Mouse (Mus musculus) E14TG2a.4 (cell line): ENCODE results near the gene Cux2.

Source experiments
- H3K27me3 ChIP-seq: 2 replicates; pipeline ENCODE4 v1.6.1; 2014; ENCODE audit warnings: low read length, control low read depth; ENCODE audit not compliant: insufficient read depth
- H3K36me3 ChIP-seq: 2 replicates; pipeline ENCODE4 v1.6.1; 2014; ENCODE audit warnings: low read length, control low read depth; ENCODE audit not compliant: insufficient read depth
- H3K4me1 ChIP-seq: replicated peaks from 2 replicates; pipeline ENCODE4 v1.6.1; 2014; ENCODE audit warnings: low read depth, low read length, control low read depth
- H3K4me3 ChIP-seq: replicated peaks from 2 replicates; pipeline ENCODE4 v1.5.1; 2014; ENCODE audit warnings: mild to moderate bottlenecking, low read length
- H3K9me3 ChIP-seq: 2 replicates; pipeline ENCODE4 v1.6.1; 2014; ENCODE audit warnings: low read length, control low read depth
- CTCF ChIP-seq: conservative IDR thresholded peaks from 2 replicates; pipeline ENCODE4 v1.5.1; 2014; ENCODE audit warnings: low read length
- NANOG ChIP-seq: IDR thresholded peaks from 2 replicates; pipeline ENCODE4 v1.6.1; 2014; ENCODE audit warnings: borderline replicate concordance, low read length, mixed read lengths
- POU5F1 ChIP-seq: IDR thresholded peaks from 2 replicates; pipeline ENCODE4 v1.6.1; 2014; ENCODE audit warnings: low read length, borderline replicate concordance

Cux2 gene

GRCm38 (mm10) chr5:121902809-121903745, 146.8 kb downstream of the Cux2 start:
- Histone ChIP-seq H3K4me3 (no peak overlapping the region), H3K27me3 (0 out of 2 replicates have a peak, but pooled peaks cover 6% of the 10 kb centered on the region), H3K36me3 (no peaks in the 10 kb centered on the region), H3K4me1 (peaks cover 23% of the 10 kb centered on the region), H3K9me3 (no peaks in the 10 kb centered on the region)
- TF ChIP-seq CTCF = no peak

GRCm38 (mm10) chr5:121895117-121895756, 154.7 kb downstream of the Cux2 start:
- H3K4me1 ChIP-seq = peaks cover 53% of the 10 kb centered on the region
- H3K27me3 ChIP-seq = peaks cover 27% of the 10 kb centered on the region
- H3K9me3 ChIP-seq = no peaks in the 10 kb centered on the region
- TF ChIP-seq POU5F1 (no peak), CTCF (no peak), NANOG (no peak)
- no peaks in the 10 kb centered on the region for H3K36me3 ChIP-seq
- 0 out of 2 replicates have a peak overlapping the region, but pooled peaks have one; percentile 26 for H3K4me3 ChIP-seq

GRCm38 (mm10) chr5:121894647-121895046, 155.3 kb downstream of the Cux2 start:
- H3K4me3 ChIP-seq = 0 out of 2 replicates have a peak overlapping the region, but pooled peaks have one; percentile 26

GRCm38 (mm10) chr5:121893581-121893980, 156.3 kb downstream of the Cux2 start:
- Histone ChIP-seq H3K27me3 (peaks cover 21% of the 10 kb centered on the region), H3K36me3 (no peaks in the 10 kb centered on the region), H3K4me1 (peaks cover 69% of the 10 kb centered on the region), H3K9me3 (no peaks in the 10 kb centered on the region), H3K4me3 (no peak overlapping the region)
- TF ChIP-seq CTCF = peak; percentile 51
- no peak for TF ChIP-seq POU5F1

More at GRCm38 (mm10) chr5:121894647-121895046, 155.3 kb downstream of the Cux2 start:
- Histone ChIP-seq H3K36me3 (no peaks in the 10 kb centered on the region), H3K9me3 (no peaks in the 10 kb centered on the region), H3K27me3 (peaks cover 27% of the 10 kb centered on the region), H3K4me1 (peaks cover 59% of the 10 kb centered on the region)
- no peak for TF ChIP-seq POU5F1
- TF ChIP-seq NANOG = no peak
- no peak for TF ChIP-seq CTCF

- H3K4me3 ChIP-seq = peak overlapping the region; percentile 49
- H3K36me3 ChIP-seq = no peaks in the 10 kb centered on the region
- TF ChIP-seq NANOG = no peak
- no peak for TF ChIP-seq POU5F1
- TF ChIP-seq CTCF = no peak
- H3K9me3 ChIP-seq = peaks cover 5% of the 10 kb centered on the region; the same call in 1 of the 2 replicates
- H3K4me1 ChIP-seq = peaks cover 69% of the 10 kb centered on the region
- H3K27me3 ChIP-seq = peaks cover 19% of the 10 kb centered on the region
Measured at GRCm38 (mm10) chr5:121892281-121892680, 157.6 kb downstream of the Cux2 start.

GRCm38 (mm10) chr5:121890925-121891324, 159.0 kb downstream of the Cux2 start:
- peaks cover 13% of the 10 kb centered on the region for H3K27me3 ChIP-seq
- peaks cover 5% of the 10 kb centered on the region; the same call in 1 of the 2 replicates for H3K9me3 ChIP-seq
- H3K4me3 ChIP-seq = 0 out of 2 replicates have a peak overlapping the region, but pooled peaks have one; percentile 0
- TF ChIP-seq NANOG = no peak
- TF ChIP-seq CTCF = no peak
- TF ChIP-seq POU5F1 = no peak
- H3K4me1 ChIP-seq = peaks cover 64% of the 10 kb centered on the region
- no peaks in the 10 kb centered on the region for H3K36me3 ChIP-seq

GRCm38 (mm10) chr5:121889819-121890362, 160.0 kb downstream of the Cux2 start:
- peaks cover 5% of the 10 kb centered on the region; the same call in 1 of the 2 replicates for H3K9me3 ChIP-seq
- TF ChIP-seq CTCF (no peak), POU5F1 (no peak), NANOG (no peak)
- H3K27me3 ChIP-seq = peaks cover 8% of the 10 kb centered on the region
- no peak overlapping the region for H3K4me3 ChIP-seq
- peaks cover 60% of the 10 kb centered on the region for H3K4me1 ChIP-seq
- H3K36me3 ChIP-seq = no peaks in the 10 kb centered on the region

- no peaks in the 10 kb centered on the region for H3K36me3 ChIP-seq
- H3K4me1 ChIP-seq = peaks cover 60% of the 10 kb centered on the region
- no peak for TF ChIP-seq POU5F1
- TF ChIP-seq CTCF = no peak
- TF ChIP-seq NANOG = no peak
- peaks cover 5% of the 10 kb centered on the region for H3K27me3 ChIP-seq
- peaks cover 5% of the 10 kb centered on the region; the same call in 1 of the 2 replicates for H3K9me3 ChIP-seq
- no peak overlapping the region for H3K4me3 ChIP-seq
Measured at GRCm38 (mm10) chr5:121889375-121889774, 160.5 kb downstream of the Cux2 start.
